Mouse (Mus musculus) cerebellum, adult 2 months (tissue): ENCODE measurements at regions not wholly inside any gene's neighbourhood (a gene's known extent, or its start where the extent isn't known, plus 50 kb on each side); places are given as distances from the start of the nearest gene placed in this dataset.

Experiments used
- CTCF ChIP-seq: fragments of 200-500 bp; IDR thresholded peaks from 2 replicates; pipeline ENCODE4 v1.5.1; 2011; ENCODE audit warnings: low read depth, mild to moderate bottlenecking, control low read depth, low read length, moderate library complexity, borderline replicate concordance; ENCODE audit not compliant: insufficient read depth
- POLR2A ChIP-seq: fragments of 200-500 bp; IDR thresholded peaks from 2 replicates; pipeline ENCODE4 v1.6.1; 2011; ENCODE audit warnings: low read length, control low read depth, borderline replicate concordance; ENCODE audit not compliant: insufficient read depth

DNA sequence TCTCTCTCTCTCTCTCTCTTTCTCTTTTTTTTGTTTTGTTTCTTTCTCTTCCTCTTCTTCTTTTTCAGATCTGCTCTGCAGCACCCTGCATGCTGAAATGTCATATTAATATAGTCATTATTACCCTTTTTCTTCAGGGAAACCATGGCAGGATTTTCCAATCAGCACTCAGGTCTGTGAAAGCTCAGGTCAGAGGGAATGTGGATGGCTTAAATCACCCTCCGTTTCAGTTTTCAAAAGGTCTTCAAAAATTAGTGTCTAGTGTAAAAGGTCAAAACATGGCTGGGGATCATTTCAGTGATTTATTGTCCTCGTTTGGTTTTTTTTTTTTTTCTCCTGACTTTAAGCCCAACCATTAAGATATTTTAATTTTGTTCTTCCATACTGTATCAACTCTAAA is 261.5 kb downstream of the Nr2f2 start:
- TF ChIP-seq CTCF = no peak
- no peak for TF ChIP-seq POLR2A
